Mouse (Mus musculus) NIH3T3 (cell line): ENCODE data around the gene Gm853.
A peak's percentile ranks its signal among the peaks of the same experiment; 100 is the strongest.
"Not testable (repeated sequence)": the region's sequence is repeated elsewhere in the genome, so short reads cannot be mapped to it uniquely, and the experiment has no call there.

ENCODE experiments used
- DNase-seq: peaks from one replicate; pipeline ENCODE4 v3.0.0-alpha.2; 2012; ENCODE audit warnings: low read depth

The Gm853 gene

DNA sequence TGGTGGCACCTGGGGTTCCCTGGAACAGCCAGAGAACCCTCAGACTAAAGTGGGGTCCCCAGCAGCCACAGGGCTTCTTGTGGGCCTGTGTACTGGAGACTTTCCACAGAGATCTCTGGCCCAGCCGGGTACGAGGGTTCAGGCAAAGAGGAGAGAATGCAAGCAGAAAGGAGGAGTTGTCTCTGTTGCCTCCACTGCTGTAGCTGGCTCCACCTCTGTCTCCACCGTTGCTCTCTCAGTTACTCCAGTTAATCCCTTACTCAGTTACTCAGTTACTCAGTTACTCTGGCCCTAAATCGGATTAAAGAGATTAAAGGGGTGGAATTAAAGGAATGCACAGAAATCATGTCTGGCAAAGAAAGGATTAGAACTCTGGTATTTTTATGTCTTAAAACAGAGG, at the start of gene Gm853:
Gene Gm853, minus strand, starts transcription at position 223 of the 400 bp plus-strand sequence.
- no peak for DNase-seq

- no peak for DNase-seq
Observed at GRCm38 (mm10) chr4:130270611-130271347, 48.6 kb upstream of the Gm853 start.

DNA sequence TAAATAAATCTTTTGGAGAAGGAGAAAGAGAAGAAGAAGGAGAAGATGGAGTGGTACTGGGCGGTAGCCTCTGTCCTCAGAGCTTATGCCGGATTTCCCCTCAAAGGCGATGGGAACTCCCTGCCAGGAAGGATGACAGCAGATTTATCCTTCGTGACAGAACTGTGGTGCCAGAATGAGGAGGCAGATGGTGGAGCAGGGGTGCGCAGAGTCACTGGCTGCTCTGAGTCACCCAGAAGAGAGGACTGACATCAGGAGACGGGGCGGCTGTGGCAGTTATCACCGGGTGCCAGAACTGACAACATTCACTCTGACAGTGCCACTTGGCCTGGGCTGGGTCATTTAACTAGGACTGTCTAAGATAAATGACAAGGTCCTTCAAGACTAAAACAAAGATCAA, 47.9 kb upstream of the Gm853 start:
- no peak for DNase-seq

DNA sequence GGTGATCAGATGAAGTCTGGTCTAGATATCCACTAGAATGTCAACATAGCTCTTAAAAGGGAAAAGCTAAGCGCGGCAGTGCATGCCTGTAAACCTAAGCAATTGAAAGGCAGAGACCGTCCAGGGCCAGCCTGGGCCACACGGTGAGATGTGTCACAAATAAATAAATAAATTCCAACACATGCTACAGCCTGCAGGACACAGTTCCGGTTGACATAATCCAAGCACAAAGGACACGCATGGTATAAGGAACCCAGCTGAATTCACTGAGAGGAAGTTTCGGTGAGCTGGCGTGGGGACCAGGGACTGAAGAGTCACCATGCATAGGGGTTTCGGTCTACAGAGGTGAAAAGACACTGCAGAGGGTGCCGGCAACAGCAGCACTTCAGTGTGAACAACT, 46.5 kb upstream of the Gm853 start:
- no peak for DNase-seq

- DNase-seq: no peak
Observed at GRCm38 (mm10) chr4:130267069-130267468, 44.9 kb upstream of the Gm853 start.

- no peak for DNase-seq
Observed at GRCm38 (mm10) chr4:130266601-130267000, 44.4 kb upstream of the Gm853 start.

- peak; percentile 54 for DNase-seq
Observed at GRCm38 (mm10) chr4:130264698-130265349, 42.6 kb upstream of the Gm853 start.

DNA sequence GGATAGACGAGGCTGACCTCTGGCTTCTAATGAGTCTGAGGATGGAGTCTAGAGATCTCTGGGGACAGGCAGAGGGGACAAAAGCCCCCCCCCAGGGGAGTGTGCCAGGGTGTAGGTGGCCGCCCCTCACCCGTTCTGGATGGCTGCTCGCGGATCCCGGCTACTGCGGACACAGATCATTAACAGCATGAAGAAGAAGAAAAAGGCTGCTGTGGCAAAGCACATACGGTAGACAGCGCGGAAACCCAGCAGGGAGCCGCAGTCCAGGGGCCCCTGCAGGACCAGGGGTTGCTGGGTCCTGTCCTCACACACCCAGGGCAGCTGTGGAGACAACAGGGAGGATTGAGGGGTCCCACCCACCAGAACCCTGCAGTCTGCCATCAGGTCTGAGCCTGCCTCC, 41.9 kb upstream of the Gm853 start:
- no peak for DNase-seq

GRCm38 (mm10) chr4:130260406-130260805, 38.2 kb upstream of the Gm853 start:
- DNase-seq: peak; percentile 59

GRCm38 (mm10) chr4:130252441-130253157, 30.4 kb upstream of the Gm853 start:
- peak; percentile 21 for DNase-seq

DNA sequence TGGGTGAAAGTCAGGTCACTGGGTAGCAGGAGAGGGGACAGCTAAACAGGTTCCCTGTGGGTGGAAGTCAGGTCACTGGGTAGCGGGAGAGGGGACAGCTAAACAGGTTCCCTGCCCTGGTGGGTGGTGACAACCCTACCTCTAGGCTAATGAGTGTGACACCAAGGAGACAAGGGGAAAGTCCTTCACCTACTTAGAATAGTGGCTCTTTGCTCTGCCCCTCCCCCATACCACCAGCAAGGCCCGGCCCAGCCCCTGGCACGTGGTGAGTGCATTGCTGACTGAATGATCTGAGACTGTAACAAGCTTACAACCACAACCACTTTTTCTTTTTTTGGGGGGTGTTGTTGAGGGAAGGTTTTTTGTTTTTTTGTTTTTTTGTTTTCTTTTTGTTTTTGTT, 29.6 kb upstream of the Gm853 start:
- no peak for DNase-seq

DNA sequence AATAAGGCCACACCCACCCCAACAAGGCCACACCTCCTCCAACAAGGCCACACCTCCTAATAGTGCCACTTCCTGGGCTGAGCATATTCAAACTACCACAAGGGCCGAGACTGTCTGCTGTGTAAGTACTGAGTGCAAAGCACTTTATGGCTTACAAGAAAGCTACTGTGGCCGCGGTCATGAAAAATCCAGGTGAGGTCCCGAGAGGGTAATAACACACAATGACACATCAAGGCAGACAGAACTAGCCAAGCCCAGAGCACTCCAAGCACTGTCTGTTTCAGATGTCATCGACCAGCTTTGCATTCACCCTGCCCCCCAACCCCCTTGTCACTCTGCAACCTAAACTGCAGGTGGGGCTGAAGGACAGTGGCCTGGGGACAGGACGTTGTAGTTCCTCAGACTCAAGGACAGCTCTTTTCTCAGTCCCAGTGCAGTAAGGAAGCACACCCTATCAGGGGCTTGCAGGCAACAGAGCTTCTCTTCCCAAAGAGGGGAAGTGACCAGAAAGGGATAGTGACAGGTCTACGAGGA, 29.0 kb upstream of the Gm853 start:
- DNase-seq: no peak

DNA sequence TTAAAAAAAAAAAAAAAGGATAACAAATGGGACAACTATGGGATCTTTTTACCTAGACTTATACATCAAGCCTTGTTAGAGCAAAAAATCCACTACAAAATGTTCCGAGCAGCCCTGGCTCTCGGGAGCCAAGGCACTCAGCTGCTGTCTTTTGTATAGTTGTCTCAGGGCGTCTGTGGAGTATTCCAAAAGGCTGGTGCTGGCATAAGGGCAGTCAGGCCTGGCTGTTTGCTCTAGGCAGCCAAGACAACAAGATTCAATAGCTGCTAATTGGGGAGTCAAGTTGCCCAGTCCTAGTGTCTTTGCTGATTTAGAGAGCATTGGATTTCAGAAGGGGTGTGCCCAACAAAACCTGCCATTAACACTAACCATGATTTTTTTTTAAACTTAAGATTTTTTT, 26.4 kb upstream of the Gm853 start:
- no peak for DNase-seq

GRCm38 (mm10) chr4:130246132-130246531, 23.9 kb upstream of the Gm853 start:
- DNase-seq: peak; percentile 93

DNA sequence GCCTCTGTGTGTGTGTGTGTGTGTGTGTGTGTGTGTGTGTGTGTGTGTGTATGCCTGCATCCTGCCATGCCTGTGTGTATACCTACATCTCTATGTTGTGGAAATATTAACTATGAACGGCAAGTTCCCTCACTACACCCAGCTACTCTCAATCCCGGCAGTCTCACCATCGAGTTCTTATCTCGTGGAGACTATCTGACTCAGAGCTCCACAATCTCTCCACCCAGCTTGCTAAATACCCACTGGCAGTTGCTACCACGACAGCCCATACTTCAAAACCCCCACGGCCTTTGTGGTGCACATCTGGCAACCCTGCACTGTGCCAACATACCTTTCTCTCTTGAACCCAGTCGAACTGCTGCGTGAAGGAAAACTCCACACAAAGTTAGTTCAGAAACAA, 22.5 kb upstream of the Gm853 start:
- no peak for DNase-seq

DNA sequence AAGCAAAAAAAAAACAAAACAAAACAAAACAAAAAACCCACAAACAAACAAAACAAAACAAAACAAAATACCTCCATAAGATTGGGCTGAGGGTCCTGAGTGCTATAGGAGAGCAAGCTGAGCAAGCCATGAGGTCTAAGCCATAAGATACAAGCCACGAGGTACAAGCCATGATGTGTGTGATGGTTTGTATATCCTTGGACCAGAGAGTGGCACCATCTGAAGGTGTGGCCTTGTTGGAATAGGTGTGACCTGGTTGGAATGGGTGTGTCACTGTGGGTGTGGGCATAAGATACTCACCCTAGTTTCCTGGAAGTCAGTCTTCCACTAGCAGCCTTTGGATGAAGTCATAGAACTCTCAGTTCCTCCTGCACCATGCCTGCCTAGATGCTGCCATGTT, 21.4 kb upstream of the Gm853 start:
- not testable (repeated sequence) for DNase-seq

- no peak for DNase-seq
Observed at GRCm38 (mm10) chr4:130242956-130243355, 20.8 kb upstream of the Gm853 start.

- peak; percentile 45 for DNase-seq
Observed at GRCm38 (mm10) chr4:130240695-130241094, 18.5 kb upstream of the Gm853 start.

- no peak for DNase-seq
Observed at GRCm38 (mm10) chr4:130237607-130238006, 15.4 kb upstream of the Gm853 start.

GRCm38 (mm10) chr4:130236361-130236760, 14.2 kb upstream of the Gm853 start:
- DNase-seq: no peak

GRCm38 (mm10) chr4:130224071-130224470, 1.9 kb upstream of the Gm853 start:
- DNase-seq: no peak

GRCm38 (mm10) chr4:130220176-130220575, 2.0 kb downstream of the Gm853 start:
- DNase-seq: no peak

GRCm38 (mm10) chr4:130215392-130215791, 6.8 kb downstream of the Gm853 start:
- no peak for DNase-seq
